Mouse (Mus musculus) cerebellum, adult 2 months (tissue): ENCODE results near the gene Mtmr3.

Source experiments
- CTCF ChIP-seq: fragments of 200-500 bp; IDR thresholded peaks from 2 replicates; pipeline ENCODE4 v1.5.1; 2011; ENCODE audit warnings: low read depth, mild to moderate bottlenecking, control low read depth, low read length, moderate library complexity, borderline replicate concordance; ENCODE audit not compliant: insufficient read depth
- POLR2A ChIP-seq: fragments of 200-500 bp; IDR thresholded peaks from 2 replicates; pipeline ENCODE4 v1.6.1; 2011; ENCODE audit warnings: low read length, control low read depth, borderline replicate concordance; ENCODE audit not compliant: insufficient read depth

DNA sequence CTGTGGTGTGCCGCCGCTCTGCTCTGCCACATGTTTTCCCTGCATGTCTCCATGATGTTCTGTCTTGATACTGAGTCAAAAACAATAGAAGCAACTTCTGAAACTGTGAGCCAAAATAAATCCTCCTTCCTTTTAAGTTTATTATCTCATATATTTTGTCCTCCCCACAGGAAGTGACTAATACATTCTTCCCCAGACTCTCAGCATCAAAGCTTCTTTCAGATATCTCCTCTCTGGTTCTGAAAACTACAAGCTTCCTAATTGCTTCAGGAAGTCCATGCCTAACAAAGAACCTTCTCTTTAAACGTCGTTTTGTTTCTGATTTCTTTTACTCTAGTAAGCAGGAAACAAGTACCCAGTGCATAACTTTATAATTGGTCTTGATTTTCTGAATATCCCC is 160.2 kb downstream of the Mtmr3 start:
- TF ChIP-seq CTCF (no peak), POLR2A (no peak)
